Mouse (Mus musculus) megakaryocyte, adult 5-6 weeks (primary cell): ENCODE data around the gene 2310033P09Rik. TPM values are rescaled to one million over a fixed set of nuclear protein-coding genes. Genes with fewer than 3 reads are reported as not detected.

Source experiments
- ATAC-seq: 2 replicates; pipeline ENCODE4 v1.8.0; 2016; ENCODE audit warnings: mild to moderate bottlenecking, inconsistent platforms; ENCODE audit not compliant: poor library complexity, severe bottlenecking
- total RNA-seq, 2 experiments: library from RNA; stranded (forward) in 1 of 2; stranded (reverse) in 1 of 2; fragments of 153-499, 151-499 nt in 1 of 2; fragments of 221-1000, 200-1000 nt in 1 of 2; gene quantifications; 2 replicates each; pipeline versions ENCODE4 v1.2.3 to v1.2.4; 2015 to 2017

The 2310033P09Rik gene
- total RNA-seq, 2 experiments from 2014 or later = 7.2 to 8.3 TPM

- ATAC-seq = peak; percentile 82
Observed at GRCm38 (mm10) chr11:59228122-59228953, 20.2 kb downstream of the 2310033P09Rik start, which contains the start of gene Arf1. TSS of gene Arf1 (minus strand) at chr11:59228270.

DNA sequence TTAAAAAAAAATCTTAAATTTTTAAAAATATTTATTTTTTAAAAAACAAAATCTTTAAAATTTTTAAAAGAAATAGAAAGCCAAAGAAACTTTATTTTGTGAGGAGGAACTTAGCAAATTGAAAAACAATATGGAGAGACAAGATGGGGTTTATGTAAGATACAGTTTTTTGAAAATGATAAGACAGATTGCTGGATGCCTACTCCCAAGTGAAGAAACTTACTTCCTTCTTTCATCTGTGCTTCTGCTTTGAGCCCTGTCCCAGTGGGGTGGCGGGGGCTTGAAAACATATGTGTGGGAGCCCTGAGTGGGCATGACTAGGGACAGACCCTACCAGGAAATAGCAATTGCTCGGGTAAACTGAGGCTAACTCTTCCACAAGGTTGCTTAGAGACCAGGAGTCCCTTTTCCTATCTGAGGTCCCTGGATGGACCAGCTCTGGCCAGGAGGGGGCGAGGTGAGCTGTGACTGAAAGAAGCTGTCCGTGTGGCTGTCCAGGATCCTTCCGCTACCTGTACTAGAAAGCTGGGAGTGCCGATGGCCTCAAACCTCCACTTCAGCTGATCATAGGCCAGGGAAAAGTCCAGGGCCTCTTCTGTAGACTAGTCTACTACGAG lies 22.1 kb downstream of the 2310033P09Rik start:
- ATAC-seq = peak; percentile 39

DNA sequence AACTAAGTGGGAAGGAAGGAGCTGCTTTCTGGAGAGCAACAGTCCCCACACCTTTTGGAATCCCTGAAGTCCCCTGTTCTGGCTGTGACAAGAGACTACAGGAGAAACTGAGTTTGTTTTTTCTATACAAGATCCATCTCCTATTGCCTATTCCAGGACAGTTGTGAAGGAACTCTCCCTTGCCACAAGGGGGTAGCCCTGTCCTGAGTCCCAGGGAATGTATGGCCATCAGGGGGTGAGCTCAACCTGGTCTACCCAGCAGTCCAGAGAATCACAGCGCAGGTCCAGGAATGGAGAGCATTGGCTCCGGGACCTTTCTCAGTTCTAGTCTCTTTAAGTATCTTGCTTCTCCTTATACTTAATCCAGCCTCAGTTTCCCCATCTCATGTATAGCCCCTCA lies 24.7 kb downstream of the 2310033P09Rik start:
- ATAC-seq = no peak

DNA sequence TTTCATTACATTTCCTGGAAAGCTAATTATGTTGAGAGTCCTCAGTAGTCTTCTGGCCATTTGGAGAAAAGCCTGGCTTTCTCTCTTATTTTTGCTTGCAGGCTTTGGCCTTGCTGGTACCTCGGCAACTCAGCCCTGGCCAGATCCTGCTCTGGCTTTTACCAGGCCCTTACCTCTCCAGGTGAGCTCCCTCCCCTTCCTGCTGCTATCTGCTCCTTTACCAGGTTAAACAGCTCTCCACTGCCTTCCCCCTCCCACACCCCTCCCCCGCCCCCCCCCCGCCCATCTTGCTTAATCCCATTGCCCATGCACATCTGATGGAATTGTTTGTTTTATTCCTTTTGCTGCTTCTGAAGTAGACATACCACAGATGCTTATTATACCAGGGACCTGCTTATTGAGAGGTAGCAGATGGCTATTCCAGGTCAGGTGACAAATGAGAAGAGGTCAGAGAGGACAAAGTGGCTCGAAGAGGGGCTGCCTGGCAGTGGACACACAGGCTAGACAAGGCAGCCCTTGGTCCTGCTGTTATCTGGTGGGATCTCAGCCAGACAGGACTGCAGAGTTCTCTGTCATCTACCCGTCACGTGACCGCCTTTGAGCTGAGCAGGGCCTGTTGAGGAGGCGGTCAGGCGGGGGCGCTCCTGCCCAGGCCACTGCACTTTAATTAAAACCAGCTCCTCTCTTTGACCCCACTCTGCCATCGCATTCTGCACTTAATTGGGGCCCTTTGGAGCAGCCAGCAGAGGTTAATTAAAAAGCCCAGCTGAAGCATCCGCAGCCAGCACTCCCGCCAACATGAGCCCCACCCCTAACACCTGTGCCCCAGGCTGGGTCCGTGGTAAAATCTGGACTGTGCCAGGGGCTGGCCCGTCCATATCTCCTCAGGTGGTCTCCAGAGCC lies 30.7 kb downstream of the 2310033P09Rik start:
- peak; percentile 59 for ATAC-seq

GRCm38 (mm10) chr11:59239428-59239785 lies 31.3 kb downstream of the 2310033P09Rik start:
- ATAC-seq = no peak

GRCm38 (mm10) chr11:59239796-59240195 lies 31.7 kb downstream of the 2310033P09Rik start:
- no peak for ATAC-seq

DNA sequence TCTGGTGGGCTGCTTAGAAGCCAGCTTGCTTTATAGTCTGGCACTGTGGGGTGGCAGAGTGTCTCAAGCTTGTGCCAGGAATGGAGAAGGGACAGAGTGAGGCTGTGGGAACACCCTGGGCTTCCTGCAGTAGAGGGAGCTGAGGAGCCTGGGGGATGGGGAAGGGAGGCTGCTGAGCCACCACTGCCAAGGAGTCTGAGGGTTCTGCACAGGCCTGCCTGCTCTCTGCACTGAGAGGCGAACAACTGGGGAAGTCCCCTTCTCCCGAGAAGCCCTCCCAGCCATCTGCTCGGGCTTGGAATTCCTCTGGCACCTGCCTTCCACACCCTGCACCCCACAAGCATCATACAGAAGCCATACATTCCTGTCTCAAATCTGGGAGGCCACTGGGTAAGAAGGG lies 33.7 kb downstream of the 2310033P09Rik start:
- no peak for ATAC-seq

GRCm38 (mm10) chr11:59243856-59244255 lies 35.7 kb downstream of the 2310033P09Rik start:
- ATAC-seq = no peak

- peak; percentile 71 for ATAC-seq
Observed at GRCm38 (mm10) chr11:59248101-59248500, 40.0 kb downstream of the 2310033P09Rik start.

- ATAC-seq = no peak
Observed at GRCm38 (mm10) chr11:59259647-59260046, 51.5 kb downstream of the 2310033P09Rik start.

Other genes with a start within 250 kb of the 2310033P09Rik start
- 22.2 and 26.7 TPM in 2 replicates for gene Trim11, start 230.2 kb upstream of the 2310033P09Rik start, total RNA-seq (2015)
- 30.0 and 33.2 TPM in 2 replicates for gene Trim11, start 230.2 kb upstream of the 2310033P09Rik start, total RNA-seq (2017)
- gene Obscn, start 71.9 kb upstream of the 2310033P09Rik start, total RNA-seq (2015) = not detected in 2 replicates
- not detected in 2 replicates for gene Obscn, start 71.9 kb upstream of the 2310033P09Rik start, total RNA-seq (2017)
- 0.71 and 1.2 TPM in 2 replicates for gene Iba57, start 44.6 kb upstream of the 2310033P09Rik start, total RNA-seq (2015)
- 1.1 and 2.4 TPM in 2 replicates for gene Iba57, start 44.6 kb upstream of the 2310033P09Rik start, total RNA-seq (2017)
- not detected in 2 replicates for gene Gjc2, start 25.1 kb upstream of the 2310033P09Rik start, total RNA-seq (2015)
- not detected in 2 replicates for gene Gjc2, start 25.1 kb upstream of the 2310033P09Rik start, total RNA-seq (2017)
- gene Guk1, start 16.1 kb upstream of the 2310033P09Rik start, total RNA-seq (2015) = 20.6 and 25.1 TPM in 2 replicates
- 13.8 and 20.1 TPM in 2 replicates for gene Guk1, start 16.1 kb upstream of the 2310033P09Rik start, total RNA-seq (2017)
- 14.7 and 17.6 TPM in 2 replicates for gene Mrpl55, start 5.8 kb upstream of the 2310033P09Rik start, total RNA-seq (2015)
- 35.3 and 36.2 TPM in 2 replicates for gene Mrpl55, start 5.8 kb upstream of the 2310033P09Rik start, total RNA-seq (2017)
- 312 and 325 TPM in 2 replicates for gene Arf1, start 19.9 kb downstream of the 2310033P09Rik start, total RNA-seq (2015)
- gene Arf1, start 19.9 kb downstream of the 2310033P09Rik start, total RNA-seq (2017) = 342 and 408 TPM in 2 replicates
- not detected in 2 replicates for gene Wnt3a, start 82.4 kb downstream of the 2310033P09Rik start, total RNA-seq (2015)
- gene Wnt3a, start 82.4 kb downstream of the 2310033P09Rik start, total RNA-seq (2017) = not detected in 2 replicates
- gene Wnt9a, start 98.6 kb downstream of the 2310033P09Rik start, total RNA-seq (2015) = not detected in 2 replicates
- gene Wnt9a, start 98.6 kb downstream of the 2310033P09Rik start, total RNA-seq (2017) = not detected in 2 replicates
- gene Prss38, start 167.3 kb downstream of the 2310033P09Rik start, total RNA-seq (2015) = not detected in 2 replicates
- not detected in 2 replicates for gene Prss38, start 167.3 kb downstream of the 2310033P09Rik start, total RNA-seq (2017)
- 1.9 and 2.3 TPM in 2 replicates for gene Jmjd4, start 241.7 kb downstream of the 2310033P09Rik start, total RNA-seq (2015)
- 1.8 and 2.0 TPM in 2 replicates for gene Jmjd4, start 241.7 kb downstream of the 2310033P09Rik start, total RNA-seq (2017)
- 2.9 and 3.3 TPM in 2 replicates for gene Snap47, start 242.9 kb downstream of the 2310033P09Rik start, total RNA-seq (2015)
- 4.9 and 8.1 TPM in 2 replicates for gene Snap47, start 242.9 kb downstream of the 2310033P09Rik start, total RNA-seq (2017)